Mouse (Mus musculus): ENCODE results near the gene Kdr. TPM values are rescaled to one million over a fixed set of nuclear protein-coding genes. Genes with fewer than 3 reads are reported as not detected.

Kdr gene
- 16.7 and 18.6 TPM in 2 replicates for polyA plus RNA-seq (2016; fragmentation: Nextera tagmentation; extraction: Ambion mirVana)

- Histone ChIP-seq H3K9ac (peak within 1 kb of the TSS; percentile 59), H3K4me1 (peaks cover 18% of the 10 kb centered on the region), H3K4me2 (peak within 1 kb of the TSS; percentile 76), H3K9me3 (replicated peaks) (no peaks in the 10 kb centered on the region), H3K27ac (0 out of 2 replicates have a peak within 1 kb of the TSS, but pooled peaks have one; percentile 37), H3K4me3 (peak within 1 kb of the TSS; percentile 60), H3K27me3 (replicated peaks) (peaks cover 82% of the 10 kb centered on the region), H3K36me3 (no peaks in the 10 kb centered on the region)
- 2% methylated on average over 37 of the region's 37 CpGs for WGBS (ENCODE audit: insufficient replicate concordance)
- peak; percentile 52 for ATAC-seq
These were observed at the start of gene Kdr for GRCm38 (mm10) chr5:75978374-75979100. Kdr (minus strand) TSS chr5:75978458.

GRCm38 (mm10) chr5:76026805-76027204 is 48.5 kb upstream of the Kdr start:
- no peak for ATAC-seq
- no peaks in the 10 kb centered on the region for H3K9me3 ChIP-seq (replicated peaks)
- WGBS (ENCODE audit: insufficient replicate concordance), result 63% methylated on average over 6 of the region's 6 CpGs
- peaks cover 13% of the 10 kb centered on the region for H3K4me1 ChIP-seq
- no peak overlapping the region for H3K27ac ChIP-seq
- no peaks in the 10 kb centered on the region for H3K36me3 ChIP-seq
- no peak overlapping the region for H3K4me3 ChIP-seq
- no peak overlapping the region for H3K4me2 ChIP-seq
- no peak overlapping the region for H3K9ac ChIP-seq
- H3K27me3 ChIP-seq (replicated peaks), result peaks cover 6% of the 10 kb centered on the region

- ATAC-seq, result no peak
- Histone ChIP-seq H3K27me3 (replicated peaks) (peaks cover 6% of the 10 kb centered on the region), H3K36me3 (no peaks in the 10 kb centered on the region), H3K4me3 (no peak overlapping the region), H3K9me3 (replicated peaks) (no peaks in the 10 kb centered on the region), H3K9ac (no peak overlapping the region), H3K27ac (no peak overlapping the region), H3K4me1 (peaks cover 13% of the 10 kb centered on the region), H3K4me2 (no peak overlapping the region)
- WGBS (ENCODE audit: insufficient replicate concordance), result 41% methylated on average over 4 of the region's 4 CpGs
These were observed 47.9 kb upstream of the Kdr start for GRCm38 (mm10) chr5:76025996-76026665.

- H3K27me3 ChIP-seq (replicated peaks), result peaks cover 6% of the 10 kb centered on the region
- 21% methylated on average over 14 of the region's 14 CpGs for WGBS (ENCODE audit: insufficient replicate concordance)
- no peaks in the 10 kb centered on the region for H3K9me3 ChIP-seq (replicated peaks)
- H3K4me3 ChIP-seq, result no peak overlapping the region
- H3K36me3 ChIP-seq, result no peaks in the 10 kb centered on the region
- H3K4me2 ChIP-seq, result no peak overlapping the region
- H3K4me1 ChIP-seq, result peaks cover 10% of the 10 kb centered on the region
- no peak for ATAC-seq
- H3K9ac ChIP-seq, result no peak overlapping the region
- H3K27ac ChIP-seq, result no peak overlapping the region
These were observed 44.9 kb upstream of the Kdr start for GRCm38 (mm10) chr5:76023011-76023773.

- peaks cover 10% of the 10 kb centered on the region for H3K4me1 ChIP-seq
- H3K9ac ChIP-seq, result no peak overlapping the region
- H3K27me3 ChIP-seq (replicated peaks), result peaks cover 6% of the 10 kb centered on the region
- H3K4me3 ChIP-seq, result no peak overlapping the region
- H3K4me2 ChIP-seq, result no peak overlapping the region
- WGBS (ENCODE audit: insufficient replicate concordance), result 70% methylated on average over 6 of the region's 6 CpGs
- no peaks in the 10 kb centered on the region for H3K36me3 ChIP-seq
- H3K27ac ChIP-seq, result no peak overlapping the region
- ATAC-seq, result no peak
- H3K9me3 ChIP-seq (replicated peaks), result no peaks in the 10 kb centered on the region
These were observed 44.2 kb upstream of the Kdr start for GRCm38 (mm10) chr5:76022436-76022835.

GRCm38 (mm10) chr5:76018321-76018720 is 40.1 kb upstream of the Kdr start:
- no peak for ATAC-seq
- WGBS (ENCODE audit: insufficient replicate concordance), result 63% methylated on average over 5 of the region's 5 CpGs
- H3K36me3 ChIP-seq, result no peaks in the 10 kb centered on the region

GRCm38 (mm10) chr5:76016086-76016485 is 37.8 kb upstream of the Kdr start:
- Histone ChIP-seq H3K4me1 (no peaks in the 10 kb centered on the region), H3K36me3 (no peaks in the 10 kb centered on the region), H3K27ac (no peak overlapping the region), H3K9me3 (replicated peaks) (no peaks in the 10 kb centered on the region), H3K4me3 (no peak overlapping the region), H3K9ac (no peak overlapping the region), H3K27me3 (replicated peaks) (no peaks in the 10 kb centered on the region), H3K4me2 (no peak overlapping the region)
- ATAC-seq, result no peak
- 44% methylated on average over 8 of the region's 8 CpGs for WGBS (ENCODE audit: insufficient replicate concordance)

More at GRCm38 (mm10) chr5:76018321-76018720, 40.1 kb upstream of the Kdr start:
- Histone ChIP-seq H3K4me1 (peaks cover 3% of the 10 kb centered on the region; the same call in 1 of the 2 replicates), H3K27ac (no peak overlapping the region), H3K27me3 (replicated peaks) (peaks cover 6% of the 10 kb centered on the region), H3K9me3 (replicated peaks) (no peaks in the 10 kb centered on the region), H3K4me3 (no peak overlapping the region), H3K4me2 (no peak overlapping the region), H3K9ac (no peak overlapping the region)

- no peaks in the 10 kb centered on the region for H3K27me3 ChIP-seq (replicated peaks)
- no peak for ATAC-seq
- no peaks in the 10 kb centered on the region for H3K4me1 ChIP-seq
- H3K9ac ChIP-seq, result no peak overlapping the region
- no peak overlapping the region for H3K4me2 ChIP-seq
- no peaks in the 10 kb centered on the region for H3K9me3 ChIP-seq (replicated peaks)
- H3K36me3 ChIP-seq, result no peaks in the 10 kb centered on the region
- 35% methylated on average over 7 of the region's 7 CpGs for WGBS (ENCODE audit: insufficient replicate concordance)
- H3K4me3 ChIP-seq, result no peak overlapping the region
- H3K27ac ChIP-seq, result no peak overlapping the region
These were observed 35.7 kb upstream of the Kdr start for GRCm38 (mm10) chr5:76013881-76014431.

GRCm38 (mm10) chr5:76006403-76006802 is 28.1 kb upstream of the Kdr start:
- H3K9ac ChIP-seq, result no peak overlapping the region
- no peak for ATAC-seq
- 0 out of 2 replicates have a peak, but pooled peaks cover 6% of the 10 kb centered on the region for H3K4me1 ChIP-seq
- H3K36me3 ChIP-seq, result no peaks in the 10 kb centered on the region
- H3K4me3 ChIP-seq, result no peak overlapping the region
- H3K27ac ChIP-seq, result no peak overlapping the region
- no peaks in the 10 kb centered on the region for H3K9me3 ChIP-seq (replicated peaks)
- 71% methylated on average over 7 of the region's 7 CpGs for WGBS (ENCODE audit: insufficient replicate concordance)
- H3K27me3 ChIP-seq (replicated peaks), result peaks cover 22% of the 10 kb centered on the region; the same call in 1 of the 2 replicates
- no peak overlapping the region for H3K4me2 ChIP-seq

- H3K36me3 ChIP-seq, result no peaks in the 10 kb centered on the region
- H3K4me2 ChIP-seq, result no peak overlapping the region
- no peak overlapping the region for H3K9ac ChIP-seq
- no peak overlapping the region for H3K27ac ChIP-seq
- WGBS (ENCODE audit: insufficient replicate concordance), result 67% methylated on average over 8 of the region's 8 CpGs
- ATAC-seq, result no peak
- H3K27me3 ChIP-seq (replicated peaks), result peaks cover 15% of the 10 kb centered on the region; the same call in 1 of the 2 replicates
- H3K9me3 ChIP-seq (replicated peaks), result no peaks in the 10 kb centered on the region
- H3K4me3 ChIP-seq, result no peak overlapping the region
- no peaks in the 10 kb centered on the region for H3K4me1 ChIP-seq
These were observed 12.0 kb upstream of the Kdr start for GRCm38 (mm10) chr5:75990212-75990611.

GRCm38 (mm10) chr5:75987530-75987929 is 9.3 kb upstream of the Kdr start:
- peaks cover 17% of the 10 kb centered on the region; the same call in 1 of the 2 replicates for H3K27me3 ChIP-seq (replicated peaks)
- no peak overlapping the region for H3K4me2 ChIP-seq
- no peaks in the 10 kb centered on the region for H3K36me3 ChIP-seq
- no peak overlapping the region for H3K9ac ChIP-seq
- 79% methylated on average over 8 of the region's 8 CpGs for WGBS (ENCODE audit: insufficient replicate concordance)
- H3K4me3 ChIP-seq, result no peak overlapping the region
- ATAC-seq, result no peak
- no peaks in the 10 kb centered on the region for H3K9me3 ChIP-seq (replicated peaks)
- no peaks in the 10 kb centered on the region for H3K4me1 ChIP-seq
- H3K27ac ChIP-seq, result no peak overlapping the region
